Mouse (Mus musculus): Measurements from ENCODE around the gene Olfr1394.
"Not testable (repeated sequence)": the region's sequence is repeated elsewhere in the genome, so short reads cannot be mapped to it uniquely, and the experiment has no call there.

Olfr1394 gene

GRCm38 (mm10) chr11:49154077-49154476 is at the start of gene Olfr1394:
Gene Olfr1394, plus strand, starts transcription at chr11:49154377.
- no peak for DNase-seq

GRCm38 (mm10) chr11:49105752-49106151 is 48.4 kb upstream of the Olfr1394 start:
- DNase-seq = no peak

GRCm38 (mm10) chr11:49107650-49108537 is 46.3 kb upstream of the Olfr1394 start:
- no peak for DNase-seq

- DNase-seq = peak in 1 of 2 experiments; percentile 65
Observed at GRCm38 (mm10) chr11:49108833-49109232, 45.3 kb upstream of the Olfr1394 start.

- no peak for DNase-seq
Observed at GRCm38 (mm10) chr11:49111000-49111399, 43.2 kb upstream of the Olfr1394 start.

- DNase-seq = no peak
Observed at GRCm38 (mm10) chr11:49112624-49113219, 41.5 kb upstream of the Olfr1394 start.

GRCm38 (mm10) chr11:49114158-49114557 is 40.0 kb upstream of the Olfr1394 start:
- no peak for DNase-seq

- no peak for DNase-seq
Observed at GRCm38 (mm10) chr11:49114774-49115173, 39.4 kb upstream of the Olfr1394 start, which contains the start of gene Olfr1396. Gene Olfr1396, minus strand, starts transcription at chr11:49114874.

GRCm38 (mm10) chr11:49119635-49120034 is 34.5 kb upstream of the Olfr1394 start:
- no peak for DNase-seq

- DNase-seq = no peak
Observed at GRCm38 (mm10) chr11:49124169-49124568, 30.0 kb upstream of the Olfr1394 start.

- no peak for DNase-seq
Observed at GRCm38 (mm10) chr11:49141974-49142373, 12.2 kb upstream of the Olfr1394 start, which contains the start of gene Olfr1395. Gene Olfr1395, plus strand, starts transcription at chr11:49142274.

- no peak for DNase-seq
Observed at GRCm38 (mm10) chr11:49156821-49157814, 2.9 kb downstream of the Olfr1394 start.

GRCm38 (mm10) chr11:49168839-49169611 is 14.8 kb downstream of the Olfr1394 start:
- peak; percentile 8 to 45 for DNase-seq

- DNase-seq = no peak
Observed at GRCm38 (mm10) chr11:49170576-49170975, 16.4 kb downstream of the Olfr1394 start.

- no peak for DNase-seq
Observed at GRCm38 (mm10) chr11:49175345-49175744, 21.2 kb downstream of the Olfr1394 start.

- not testable (repeated sequence) for DNase-seq
Observed at GRCm38 (mm10) chr11:49176047-49176779, 22.0 kb downstream of the Olfr1394 start.

- DNase-seq = no peak
Observed at GRCm38 (mm10) chr11:49183172-49183571, 29.0 kb downstream of the Olfr1394 start.

- DNase-seq = no peak
Observed at GRCm38 (mm10) chr11:49186452-49186851, 32.3 kb downstream of the Olfr1394 start.

- no peak for DNase-seq
Observed at GRCm38 (mm10) chr11:49186955-49187488, 32.8 kb downstream of the Olfr1394 start, which contains the start of gene Btnl9. Gene Btnl9, minus strand, starts transcription at chr11:49187159.

- DNase-seq = no peak
Observed at GRCm38 (mm10) chr11:49187701-49188100, 33.5 kb downstream of the Olfr1394 start.

GRCm38 (mm10) chr11:49189737-49190136 is 35.6 kb downstream of the Olfr1394 start:
- DNase-seq = peak; percentile 75 to 93

All from kidney, postnatal 25 days (tissue).